Mouse (Mus musculus): ENCODE measurements around the gene Nebl. TPM values are rescaled to one million over a fixed set of nuclear protein-coding genes. Genes with fewer than 3 reads are reported as not detected.

Gene Nebl
- total RNA-seq, 2 experiments from 2014 or later, result 5.2 to 5.4 TPM

DNA sequence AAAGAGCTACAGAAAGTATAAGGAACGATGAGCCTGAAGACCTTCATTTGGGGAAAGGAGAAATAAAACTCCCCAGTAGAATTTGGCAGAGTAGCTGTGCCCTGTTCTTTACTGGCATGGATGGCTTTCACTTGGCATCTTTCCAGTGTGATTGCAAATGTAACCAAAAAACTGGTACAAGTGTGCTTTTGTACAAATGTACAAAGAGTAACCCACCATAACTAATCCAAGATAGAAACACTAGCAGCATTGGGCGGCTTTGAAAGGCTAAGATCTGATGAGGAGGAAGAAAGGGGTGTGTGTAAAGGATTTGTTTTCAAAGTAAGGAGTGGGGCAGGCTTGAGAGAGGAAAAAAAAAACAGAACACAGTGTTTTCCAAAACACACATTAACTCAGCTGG, 21.2 kb downstream of the Nebl start:
- DNase-seq, result peak; percentile 29

DNA sequence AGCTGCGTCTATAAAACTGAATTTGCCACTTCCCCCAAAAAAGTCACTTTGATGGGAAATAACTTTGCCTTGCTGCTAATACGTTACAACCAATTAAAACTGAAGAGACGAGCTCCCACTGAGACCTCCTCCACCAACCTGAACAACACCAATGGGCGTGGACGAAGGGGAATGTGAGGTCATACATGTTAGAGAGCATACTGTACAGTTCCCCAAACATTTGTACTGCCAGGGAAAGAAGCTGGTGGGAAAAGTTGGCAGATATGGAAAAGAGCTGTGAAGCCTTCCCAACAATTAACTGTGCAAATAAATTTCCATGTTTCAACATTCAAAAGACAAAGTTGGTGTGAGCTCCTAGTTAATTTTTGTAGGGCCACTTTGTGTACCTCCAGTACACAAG, 25.3 kb downstream of the Nebl start:
- DNase-seq, result no peak

DNA sequence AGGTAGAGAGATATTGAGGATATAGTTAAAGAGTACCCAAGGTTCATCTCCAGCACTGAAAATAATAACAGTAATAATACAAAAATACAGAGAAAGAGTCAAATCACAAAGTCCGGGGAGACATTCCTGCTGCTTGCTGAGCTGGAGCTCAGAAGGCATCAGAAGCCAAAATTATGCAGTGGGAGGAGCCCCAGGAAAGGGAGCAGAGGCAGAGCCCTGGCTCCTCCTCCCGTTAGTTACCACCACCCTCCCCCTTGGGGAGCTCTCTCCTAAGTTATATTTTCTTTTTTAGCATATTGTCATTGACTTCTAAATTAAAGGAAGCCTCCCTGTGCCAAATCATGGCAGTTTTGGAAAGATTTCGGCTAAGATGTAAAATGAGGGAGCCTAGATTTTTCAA, 25.8 kb downstream of the Nebl start:
- DNase-seq, result no peak

DNA sequence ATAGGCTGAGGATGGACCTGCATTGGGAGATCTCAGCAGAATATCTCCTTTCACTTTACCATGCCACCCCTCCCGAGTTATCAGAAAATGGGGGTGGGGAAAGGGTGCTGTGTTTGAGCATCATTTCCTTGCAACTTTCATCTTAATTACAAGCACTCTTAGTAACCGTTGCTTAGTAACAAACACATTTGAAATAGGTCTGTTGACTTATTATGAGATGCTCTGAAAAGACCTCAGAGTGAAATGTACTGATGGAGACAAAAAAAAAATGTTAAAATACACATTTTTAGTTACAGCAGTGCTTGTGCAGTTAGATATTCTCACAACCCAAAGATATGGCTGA, 28.1 kb downstream of the Nebl start:
- DNase-seq, result no peak

DNA sequence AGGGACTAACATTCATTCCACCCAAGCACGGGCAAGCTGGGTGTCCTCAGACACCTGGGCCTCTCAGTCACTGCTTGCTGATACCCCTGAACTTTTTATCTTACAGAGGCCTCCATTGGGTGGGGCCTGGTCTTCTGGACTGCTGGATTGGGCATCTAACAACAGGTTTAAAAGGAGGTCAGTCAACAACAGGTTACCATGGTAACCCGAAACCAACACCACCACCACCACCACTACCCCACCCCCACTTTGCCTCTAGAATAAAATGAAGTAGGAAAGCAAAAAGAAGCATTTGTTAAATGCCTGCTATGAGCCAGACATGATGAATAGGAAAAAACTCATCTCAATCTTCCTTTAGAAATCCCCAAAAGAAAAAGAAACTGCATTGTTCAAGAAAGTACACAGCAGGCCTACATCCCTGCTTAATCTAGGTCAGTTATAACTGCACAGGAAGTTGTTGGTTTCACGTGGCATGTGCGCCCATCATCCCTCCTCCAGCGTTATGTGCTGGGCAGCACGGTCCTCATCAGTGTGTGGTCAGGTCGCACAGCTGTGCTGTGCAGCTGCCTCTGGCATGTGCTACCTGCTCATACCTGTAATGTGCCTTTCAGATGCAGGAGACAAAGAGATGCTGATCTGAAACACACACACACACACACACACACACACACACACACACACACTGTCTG, 28.6 kb downstream of the Nebl start:
- DNase-seq, result no peak

DNA sequence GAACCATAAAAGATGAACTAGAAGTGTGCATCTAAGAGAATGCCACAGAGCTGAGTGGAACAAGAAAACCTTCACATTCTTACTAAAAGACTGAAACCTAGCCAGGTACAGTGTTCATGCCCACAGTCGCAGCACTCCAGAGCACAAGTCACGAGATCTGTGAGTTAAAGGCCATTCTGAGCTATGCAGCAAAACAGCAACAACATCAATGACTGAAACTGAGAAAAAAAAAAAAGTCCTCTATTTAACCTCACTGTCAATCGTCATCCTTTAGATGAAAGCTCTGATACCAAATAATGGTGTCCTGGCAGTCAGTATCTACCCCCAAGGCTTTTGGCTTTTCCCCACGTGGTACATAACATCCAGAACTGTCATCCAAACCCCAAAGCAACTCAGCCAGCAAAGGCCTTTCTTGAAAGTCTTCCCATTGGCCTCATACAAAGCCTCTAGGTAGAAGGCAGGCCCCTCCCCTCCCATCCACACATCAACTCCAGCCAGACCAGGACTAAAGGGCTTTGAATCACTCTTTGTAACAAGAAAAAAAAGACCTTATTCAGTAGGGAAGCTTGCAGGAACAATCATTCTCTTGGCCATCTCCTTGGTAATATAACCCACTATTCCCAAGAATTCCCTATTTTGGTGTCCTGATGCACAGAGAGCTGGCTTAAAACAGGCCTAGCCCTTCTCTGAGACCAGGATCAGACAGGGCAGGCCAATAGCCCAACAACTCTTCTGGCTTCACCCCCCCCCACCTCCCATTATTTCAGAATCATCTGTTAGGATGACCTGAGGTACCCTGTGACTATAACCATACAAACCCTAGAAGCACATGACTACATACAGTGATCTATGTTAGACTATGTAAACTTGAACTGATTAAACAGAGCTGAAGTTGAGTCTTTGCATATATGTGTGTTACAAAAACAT, 32.8 kb downstream of the Nebl start:
- no peak for DNase-seq

DNA sequence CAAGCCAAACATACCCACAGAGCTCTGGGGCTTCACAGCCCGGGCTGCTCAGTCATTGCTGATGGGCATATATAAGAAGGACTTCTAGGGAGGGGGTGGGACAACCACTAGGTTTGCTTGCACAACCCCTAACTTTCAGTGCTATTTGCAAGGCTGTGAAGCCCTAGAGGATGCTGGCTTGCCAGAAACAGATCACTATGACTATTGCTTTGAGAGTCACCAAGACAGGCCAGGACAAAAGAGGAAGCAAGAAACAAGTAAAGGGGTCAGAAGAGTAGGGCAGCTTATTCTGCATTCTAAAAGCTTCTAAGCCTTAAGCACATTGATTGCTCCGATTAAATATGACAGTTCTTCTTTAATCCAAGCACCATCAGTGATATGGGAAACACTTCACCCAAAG, 38.3 kb downstream of the Nebl start:
- DNase-seq, result no peak

DNA sequence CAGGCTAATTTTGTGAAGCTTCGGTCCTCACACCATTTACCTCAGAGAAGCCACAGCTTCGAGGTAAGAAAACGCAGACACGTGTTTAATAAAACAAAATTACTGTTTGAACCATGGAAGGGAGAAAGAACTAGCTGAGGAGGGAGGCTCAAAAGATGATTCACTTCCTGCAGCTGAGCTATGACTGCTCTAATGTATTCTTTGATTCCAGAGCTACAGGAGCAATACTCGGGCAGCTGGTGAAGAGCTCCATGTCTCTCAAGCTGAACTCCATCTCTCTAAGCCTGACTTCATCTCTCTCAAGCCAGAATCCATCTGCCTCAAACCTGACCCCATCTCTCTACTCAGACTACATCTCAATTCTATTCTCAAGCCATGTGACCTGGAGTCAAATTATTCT, 41.0 kb downstream of the Nebl start:
- DNase-seq, result no peak

DNA sequence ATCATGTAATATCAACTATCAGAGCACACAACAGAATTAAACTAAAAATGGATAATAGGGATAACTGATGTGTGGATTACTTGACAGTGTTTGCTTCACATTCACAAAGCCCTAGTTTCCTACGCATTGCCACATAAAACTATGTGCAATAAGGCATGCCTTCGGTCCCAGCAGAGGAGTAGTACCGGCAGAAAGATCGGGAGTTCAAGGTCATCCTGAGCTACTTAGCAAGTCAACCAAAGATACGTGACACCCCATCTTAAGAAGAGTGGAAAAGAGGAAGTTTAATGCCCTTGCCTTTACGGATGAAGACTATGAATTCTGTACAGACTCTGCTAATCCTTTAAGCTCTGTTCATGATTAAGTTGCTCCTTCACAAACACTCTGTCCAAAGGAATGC, 44.1 kb downstream of the Nebl start:
- no peak for DNase-seq

DNA sequence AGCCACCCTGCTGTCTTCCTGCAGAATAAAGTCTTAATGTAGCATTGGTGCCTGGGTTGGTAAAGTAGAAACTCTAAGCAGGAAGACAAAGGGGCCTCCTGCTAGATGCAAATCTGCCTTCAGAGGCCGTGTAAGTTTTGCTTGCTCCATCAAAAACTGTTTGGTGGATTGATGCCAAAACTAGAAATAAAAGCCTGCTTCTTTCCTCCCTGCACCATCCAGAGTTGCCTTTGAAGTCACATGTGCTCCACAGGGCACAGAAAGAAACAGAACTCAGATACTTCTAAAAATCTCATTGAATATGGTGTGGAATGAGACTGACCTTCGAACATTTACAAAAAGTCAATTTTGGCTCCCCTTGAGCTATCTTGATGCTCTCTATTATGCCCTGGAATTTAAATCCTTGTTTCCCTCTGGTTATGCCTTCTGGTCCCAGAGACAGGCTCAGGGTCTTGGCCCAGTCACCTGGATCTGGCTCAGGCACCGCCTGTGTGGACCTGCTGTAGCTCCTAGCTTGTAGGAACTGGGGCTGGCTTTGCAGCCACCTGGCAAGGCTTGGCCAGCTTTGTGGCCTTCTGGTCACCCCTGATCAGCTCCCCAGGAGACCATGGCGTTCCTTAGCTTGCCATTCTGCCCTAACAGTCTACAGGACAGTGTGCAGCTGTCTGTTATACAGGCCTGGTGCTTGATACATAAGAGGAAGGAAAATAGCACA, 47.8 kb downstream of the Nebl start:
- no peak for DNase-seq

DNA sequence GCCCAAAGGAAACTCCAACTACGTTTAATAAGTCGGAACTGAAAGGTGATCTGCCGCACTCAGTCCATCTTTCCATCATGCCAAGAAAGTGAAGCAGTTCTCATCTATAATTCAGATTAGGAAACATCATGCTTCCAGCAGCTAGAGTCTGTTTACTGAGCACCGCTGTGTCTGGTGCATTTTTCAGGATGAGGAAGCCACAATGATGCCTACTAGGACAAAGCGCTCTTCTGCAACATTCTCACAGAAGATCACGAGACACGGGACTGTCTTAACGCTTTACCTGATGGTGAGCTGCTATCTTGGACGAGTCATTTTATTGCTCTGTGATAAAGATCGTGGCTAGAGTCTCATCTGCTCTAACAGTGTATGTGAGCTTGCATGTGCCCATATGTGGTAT, 59.1 kb downstream of the Nebl start:
- no peak for DNase-seq

DNA sequence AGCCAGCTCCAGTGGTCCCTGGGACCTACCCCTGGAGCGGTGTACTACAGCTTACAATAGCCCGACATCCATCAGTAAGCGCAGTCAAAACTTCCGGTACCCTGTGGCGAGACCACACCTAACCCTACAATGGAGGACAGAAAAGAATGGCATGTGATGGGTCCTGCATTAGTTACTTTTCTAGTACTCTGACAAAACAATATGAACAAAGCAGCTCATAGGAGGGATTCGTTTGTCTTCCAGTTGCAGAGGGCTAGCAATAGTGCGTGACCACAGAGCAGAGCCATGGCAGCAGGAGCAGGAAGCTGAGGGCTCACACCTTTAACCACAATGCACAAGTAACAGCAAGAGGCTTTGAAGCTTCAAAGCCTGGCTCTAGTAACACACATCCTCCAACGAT, 59.7 kb downstream of the Nebl start:
- DNase-seq, result no peak

DNA sequence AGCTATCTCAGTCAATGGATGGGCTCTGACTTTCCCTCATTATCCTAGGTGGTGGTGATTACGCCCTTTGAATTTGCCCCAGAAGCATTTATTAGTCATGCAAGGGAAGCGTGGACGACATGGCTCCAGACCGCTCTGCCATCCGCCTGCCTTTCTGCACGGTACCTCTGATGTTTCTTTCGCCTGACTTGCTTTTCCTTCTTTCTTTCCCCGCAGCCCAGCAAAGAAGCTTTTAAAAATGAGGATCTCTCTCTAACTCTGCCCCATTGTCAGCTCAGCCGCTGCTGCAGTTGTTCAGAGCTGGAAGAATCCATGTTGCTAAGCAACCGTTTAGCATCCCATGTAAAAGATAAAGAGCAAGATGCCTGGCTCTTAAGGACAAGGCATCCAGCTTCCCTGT, 61.3 kb downstream of the Nebl start:
- DNase-seq, result no peak

DNA sequence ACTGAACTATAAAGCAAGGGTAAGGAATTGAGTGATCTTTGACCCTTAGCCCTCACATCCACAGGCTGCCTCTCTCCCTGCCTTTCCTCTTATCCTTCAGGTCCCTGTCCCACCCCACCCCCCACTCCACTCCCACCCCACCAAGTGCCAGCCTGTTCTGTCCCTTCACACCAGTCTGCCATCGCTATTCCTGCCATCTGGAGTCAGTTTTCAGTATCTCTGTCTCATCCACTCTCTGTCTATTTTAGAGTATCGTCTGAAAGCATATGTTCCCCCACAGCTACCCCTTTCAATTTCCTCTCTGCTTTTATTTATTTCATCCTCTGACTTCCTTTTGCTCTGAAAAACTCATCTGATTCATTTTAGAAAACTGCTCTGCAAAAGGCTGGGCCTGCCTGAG, 62.3 kb downstream of the Nebl start:
- DNase-seq, result no peak

DNA sequence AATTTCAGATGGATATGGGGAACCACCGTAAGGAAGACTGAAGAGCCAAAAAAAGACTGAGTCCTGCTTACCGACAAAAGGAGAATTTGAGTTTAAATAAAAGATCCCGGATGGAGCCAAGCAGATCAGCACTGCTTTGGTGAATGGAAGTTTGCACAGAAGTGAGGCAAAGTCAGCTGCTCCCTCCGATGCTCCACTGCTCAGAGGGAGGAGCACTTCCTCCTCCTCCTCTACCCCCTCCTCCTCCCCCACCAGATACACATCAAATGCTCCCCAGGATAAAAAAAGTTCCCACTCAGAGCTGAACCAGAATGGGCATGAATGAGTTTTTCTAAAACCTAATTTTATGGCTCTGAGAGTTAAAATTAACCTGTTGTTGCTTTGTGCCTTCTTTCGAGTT, 73.1 kb downstream of the Nebl start:
- DNase-seq, result no peak

DNA sequence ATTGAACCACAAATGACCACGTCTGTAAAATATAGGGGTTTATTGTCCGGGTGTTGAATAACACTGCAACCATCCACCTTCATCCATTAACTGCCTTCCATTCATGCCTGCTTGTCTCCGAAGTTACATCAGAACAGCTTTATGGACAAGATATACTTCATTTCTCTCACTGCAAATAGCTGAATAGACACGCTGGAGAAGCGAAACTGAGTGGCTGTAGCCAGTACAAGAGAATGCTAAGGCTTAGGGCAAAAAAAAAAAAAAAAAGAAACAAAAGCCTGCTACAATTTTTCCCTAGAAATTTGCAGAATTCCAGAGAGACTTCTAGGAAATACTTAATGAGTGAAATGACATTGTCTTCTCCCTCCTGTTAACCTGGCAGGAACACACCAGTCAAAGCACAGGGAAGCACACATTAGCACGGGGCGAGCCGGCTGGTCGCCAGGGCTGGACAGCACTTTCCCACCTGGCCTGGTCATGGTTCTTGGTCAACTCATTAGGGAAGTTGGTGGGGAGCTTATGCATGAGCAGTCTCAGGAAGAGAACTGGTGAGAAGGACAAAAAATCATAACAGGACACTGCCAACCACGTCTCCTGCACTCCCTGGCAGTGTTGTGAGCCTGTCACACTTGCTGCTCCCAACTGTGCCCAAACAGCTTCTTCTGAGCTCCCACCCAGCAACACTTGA, 81.0 kb downstream of the Nebl start:
- no peak for DNase-seq

DNA sequence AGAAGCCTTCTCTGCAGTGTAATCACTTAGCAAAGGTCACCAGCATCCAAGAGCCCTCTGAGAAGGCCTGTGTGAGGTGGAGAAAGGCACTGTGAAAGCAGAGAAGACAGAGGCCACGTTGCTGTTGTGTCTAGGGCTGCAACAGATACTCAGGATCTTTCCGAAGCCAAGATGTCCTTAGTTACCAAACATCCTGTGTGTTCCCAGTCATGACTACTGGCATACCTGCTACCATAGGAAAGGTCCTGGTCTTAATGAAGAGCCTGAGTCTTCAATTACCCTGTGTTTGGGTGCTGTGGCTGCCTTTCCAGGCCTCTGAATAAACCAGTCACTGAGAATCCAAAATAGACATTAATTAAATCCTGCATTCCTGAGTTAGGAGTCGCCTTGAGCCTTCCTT, 81.5 kb downstream of the Nebl start:
- DNase-seq, result no peak

DNA sequence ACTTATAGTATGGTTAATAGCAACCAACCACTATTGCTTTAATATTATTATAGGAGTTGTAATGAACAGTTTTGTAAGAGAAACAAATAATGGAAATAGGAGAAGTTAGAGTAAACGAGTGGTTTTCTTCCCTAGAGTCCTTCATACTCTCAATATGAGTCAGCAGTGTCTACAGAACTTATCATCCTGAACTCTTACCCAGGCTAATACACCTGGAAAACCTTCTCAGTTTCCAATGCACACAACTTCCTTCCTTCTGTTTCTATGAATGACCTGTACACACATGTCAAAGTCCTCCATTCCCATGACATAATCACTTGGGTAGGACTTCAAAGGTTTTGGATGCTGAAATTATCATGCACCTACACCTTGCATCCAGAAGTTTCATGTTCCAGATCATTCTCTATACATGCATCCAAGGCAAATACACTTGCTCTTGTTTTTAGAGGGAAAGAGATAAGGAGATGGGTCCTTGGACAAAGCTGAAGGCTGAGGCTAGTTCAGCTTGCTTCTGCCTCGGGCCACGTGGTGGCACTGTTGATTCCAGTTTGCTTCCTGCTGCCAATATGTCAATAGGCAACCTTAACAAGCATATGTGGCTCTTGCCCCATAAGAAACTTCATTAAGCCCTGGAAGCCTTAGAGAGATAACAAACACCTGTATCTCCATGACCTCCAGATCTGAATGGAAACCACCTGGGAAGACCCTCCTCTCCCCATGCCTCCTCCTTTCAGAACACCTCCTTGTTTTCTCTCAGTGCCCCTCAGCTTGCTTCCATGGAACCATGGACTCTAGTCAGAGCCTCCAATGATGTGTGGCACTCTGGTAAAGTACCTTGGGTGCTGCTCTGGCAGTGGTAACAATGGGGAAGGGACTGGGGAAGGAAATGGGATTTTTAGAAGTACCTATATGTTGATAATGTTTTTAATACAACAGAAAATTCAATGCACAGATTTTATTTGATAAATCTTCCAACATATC, 86.7 kb downstream of the Nebl start:
- peak; percentile 76 for DNase-seq

DNA sequence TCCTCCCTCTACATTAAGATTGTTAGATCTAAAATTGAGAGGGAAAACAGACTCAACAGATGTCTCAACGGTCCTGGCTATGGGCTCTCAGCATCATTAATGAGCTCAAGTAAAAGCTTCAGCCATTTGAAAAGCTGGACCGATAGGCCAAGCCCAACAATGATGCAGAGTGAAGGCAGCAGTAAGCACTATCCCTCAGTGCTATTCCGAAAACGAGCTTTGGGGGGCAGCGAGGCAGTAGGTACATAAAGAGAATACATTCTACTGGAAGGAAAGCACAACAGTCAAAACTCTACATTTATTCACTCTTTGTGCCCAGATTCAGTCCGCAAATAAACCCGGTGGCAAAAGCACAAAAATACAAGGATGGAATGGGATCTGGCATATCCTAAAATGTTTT, 87.4 kb downstream of the Nebl start:
- DNase-seq, result no peak

DNA sequence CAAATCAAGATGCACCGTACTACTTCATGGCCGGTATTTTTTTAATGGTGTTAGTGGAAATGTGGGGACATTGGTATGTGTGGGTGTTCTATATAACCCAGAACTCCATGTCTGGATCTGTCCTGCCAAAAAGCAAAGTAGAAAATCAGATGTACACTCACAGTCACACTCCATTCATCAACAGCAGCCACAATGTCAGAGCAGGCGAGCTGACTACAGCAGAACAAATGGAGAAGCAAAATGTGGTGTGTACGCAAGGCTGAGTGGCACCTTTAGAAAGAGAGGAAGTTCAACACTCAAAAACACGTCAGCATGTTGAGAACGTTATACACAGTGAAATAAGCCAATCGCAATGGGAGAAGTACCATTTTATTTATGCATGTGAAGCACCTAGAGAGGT, 88.5 kb downstream of the Nebl start:
- DNase-seq, result no peak

DNA sequence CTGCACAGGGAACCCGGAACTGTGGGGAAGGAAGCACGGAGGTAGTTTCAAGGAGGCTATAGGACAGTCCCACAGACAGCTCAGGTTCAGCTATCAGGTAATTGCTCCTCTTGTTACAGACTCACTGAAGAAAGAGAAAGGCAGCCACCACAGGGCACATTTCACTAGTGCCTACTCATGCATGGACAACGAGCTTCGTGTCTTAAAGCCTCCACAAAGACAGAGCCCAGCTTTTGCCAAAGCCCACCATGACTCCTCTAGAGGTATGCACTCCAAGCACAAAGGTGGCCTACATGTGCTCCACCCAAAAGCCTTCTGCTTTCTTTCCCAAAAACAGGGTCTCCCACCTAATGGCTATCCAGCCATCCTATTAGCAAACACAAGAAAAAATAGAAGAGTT, 90.4 kb downstream of the Nebl start:
- DNase-seq, result no peak

DNA sequence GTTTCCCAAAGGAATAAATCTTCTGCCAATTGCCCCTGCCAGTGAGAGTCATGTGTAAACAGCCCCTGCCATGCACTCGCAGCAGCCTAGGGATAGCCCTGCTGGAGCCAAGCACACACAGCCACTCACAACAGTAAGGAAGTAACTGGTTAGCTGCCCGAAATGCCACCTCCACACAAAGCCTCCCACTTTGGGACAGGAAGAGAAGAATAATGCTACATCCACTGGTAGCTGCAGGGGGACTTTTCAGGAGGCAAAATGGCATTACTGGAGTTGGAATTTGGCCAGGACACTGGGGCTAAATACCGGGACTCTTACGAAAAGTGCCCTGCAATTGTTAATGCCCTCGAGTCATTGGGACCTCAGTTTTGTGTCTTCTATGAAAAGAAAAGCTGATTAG, 92.6 kb downstream of the Nebl start:
- DNase-seq, result no peak
